Mouse (Mus musculus): Measurements from ENCODE around the gene Brdt. TPM values are rescaled to one million over a fixed set of nuclear protein-coding genes. Genes with fewer than 3 reads are reported as not detected.

Gene Brdt
- polyA plus RNA-seq, 1 experiment from 2014 or later, result 2.0 TPM

GRCm38 (mm10) chr5:107410305-107410704 is 79.3 kb downstream of the Brdt start:
- no peak for TF ChIP-seq CTCF (IDR thresholded peaks at IDR 0.05)
- H3K27me3 ChIP-seq, result peaks cover 54% of the 10 kb centered on the region
- DNase-seq (ENCODE audit: low read depth, low spot score) (no peak), ATAC-seq (no peak)
- CTCF ChIA-PET, result interaction anchor here (1.3 kb wide), 1 partner anchor 14 kb away, joined by 3 read pairs; no protein-coding TSS in a partner anchor
- in situ Hi-C loops (cut with MboI; ENCODE audit: low pct_unique_long_range_greater_than_20kb), result no loop called here
- POLR2A ChIA-PET, result no interaction called here

DNA sequence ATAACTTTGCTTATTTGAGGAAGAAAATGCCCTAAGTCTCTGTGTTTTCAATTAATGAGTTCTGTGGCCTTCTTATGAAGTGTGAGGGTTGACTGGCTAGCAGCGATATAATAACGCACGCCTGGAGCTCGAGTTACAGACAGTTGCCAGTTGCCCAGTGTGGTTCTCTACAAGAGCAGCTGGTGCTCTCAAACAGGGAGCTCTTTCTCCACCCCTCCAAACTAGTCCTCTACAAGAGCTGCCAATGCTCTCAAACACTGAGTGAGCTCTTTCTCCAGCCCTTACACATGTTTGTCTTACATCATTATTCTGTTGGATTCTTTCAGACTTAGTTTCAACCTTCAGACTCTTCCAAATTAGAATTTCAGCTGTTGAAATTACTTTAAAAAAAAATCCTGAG is 80.4 kb downstream of the Brdt start:
- H3K27me3 ChIP-seq, result peaks cover 56% of the 10 kb centered on the region
- CTCF ChIA-PET, result interaction anchor here (1.0 to 1.3 kb wide), 3 partner anchors 13 to 18 kb away, joined by 3 to 4 read pairs (median 3); no protein-coding TSS in a partner anchor
- ATAC-seq (no peak), DNase-seq (ENCODE audit: low read depth, low spot score) (no peak)
- POLR2A ChIA-PET, result interaction anchor here (1.2 kb wide), 1 partner anchor 28 kb away, joined by 3 read pairs; no protein-coding TSS in a partner anchor
- in situ Hi-C loops (cut with MboI; ENCODE audit: low pct_unique_long_range_greater_than_20kb), result no loop called here
- TF ChIP-seq CTCF (IDR thresholded peaks at IDR 0.05), result no peak

- ATAC-seq (no peak), DNase-seq (ENCODE audit: low read depth, low spot score) (no peak)
- CTCF ChIA-PET, result interaction anchor here (1.0 kb wide), 2 partner anchors 9 to 14 kb away, joined by 3 read pairs; no protein-coding TSS in a partner anchor
- no peak for TF ChIP-seq CTCF (IDR thresholded peaks at IDR 0.05)
- POLR2A ChIA-PET, result interaction anchor here (1.2 kb wide), 1 partner anchor 27 kb away, joined by 3 read pairs; no protein-coding TSS in a partner anchor
- in situ Hi-C loops (cut with MboI; ENCODE audit: low pct_unique_long_range_greater_than_20kb), result no loop called here
- H3K27me3 ChIP-seq, result peaks cover 53% of the 10 kb centered on the region
These were observed 81.3 kb downstream of the Brdt start for GRCm38 (mm10) chr5:107412285-107412684.

DNA sequence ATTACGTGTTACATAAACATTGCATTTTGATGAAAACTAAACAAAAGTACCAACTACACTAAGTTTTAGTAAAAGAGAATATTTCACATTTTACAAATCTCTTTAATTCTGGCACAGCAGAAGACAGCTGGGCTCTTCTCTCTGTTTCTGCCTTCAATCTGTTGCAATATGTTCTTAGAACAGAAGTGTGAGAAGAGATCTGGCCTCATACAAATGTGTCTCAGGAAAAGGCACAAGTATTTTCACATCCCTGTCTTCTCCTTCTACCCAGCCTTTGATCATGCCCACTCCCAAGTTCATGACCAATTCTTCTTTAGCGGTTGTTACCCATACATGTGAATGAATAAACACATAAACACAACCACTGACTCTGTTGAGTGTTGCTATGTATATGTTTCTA is 84.1 kb downstream of the Brdt start:
- POLR2A ChIA-PET, result interaction anchor here (1.0 kb wide), 1 partner anchor 22 kb away, joined by 3 read pairs; the partner anchor contains the start of gene Btbd8
- CTCF ChIA-PET, result no interaction called here
- TF ChIP-seq CTCF (IDR thresholded peaks at IDR 0.05), result no peak
- no peak for ATAC-seq
- in situ Hi-C loops (cut with MboI; ENCODE audit: low pct_unique_long_range_greater_than_20kb), result no loop called here
- no peak for DNase-seq (ENCODE audit: low read depth, low spot score)
- peaks cover 51% of the 10 kb centered on the region for H3K27me3 ChIP-seq

- POLR2A ChIA-PET, result no interaction called here
- ATAC-seq (no peak), DNase-seq (ENCODE audit: low read depth, low spot score) (no peak)
- TF ChIP-seq CTCF (IDR thresholded peaks at IDR 0.05), result no peak
- in situ Hi-C loops (cut with MboI; ENCODE audit: low pct_unique_long_range_greater_than_20kb), result no loop called here
- CTCF ChIA-PET, result interaction anchor here (1.2 kb wide), 1 partner anchor 9 kb away, joined by 3 read pairs; no protein-coding TSS in a partner anchor
- peaks cover 24% of the 10 kb centered on the region for H3K27me3 ChIP-seq
These were observed 90.7 kb downstream of the Brdt start for GRCm38 (mm10) chr5:107421676-107422075.

DNA sequence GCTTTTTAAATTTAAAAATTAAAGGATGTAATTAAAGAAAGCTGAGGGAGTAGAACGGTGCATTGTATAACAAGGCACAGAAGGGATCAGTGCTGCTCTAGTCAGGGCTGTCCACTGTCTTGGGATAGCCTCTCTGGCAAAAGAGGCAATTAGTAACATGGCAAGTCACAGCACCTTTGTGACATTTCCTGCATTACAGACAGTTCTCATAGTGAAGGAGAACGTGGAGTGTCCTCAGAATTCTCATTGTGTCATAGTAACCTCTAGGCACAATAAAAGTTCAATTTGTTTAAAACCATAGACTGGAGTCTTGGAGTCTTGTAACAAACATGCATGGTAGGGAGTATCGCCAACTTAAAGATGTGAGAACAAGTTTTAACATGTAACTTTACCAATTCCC is 100.3 kb downstream of the Brdt start, which contains the start of gene Lpcat2b:
Gene Lpcat2b (plus strand): TSS at position 301 of the 400 bp plus-strand sequence.
- in situ Hi-C loops (cut with MboI; ENCODE audit: low pct_unique_long_range_greater_than_20kb), result no loop called here

DNA sequence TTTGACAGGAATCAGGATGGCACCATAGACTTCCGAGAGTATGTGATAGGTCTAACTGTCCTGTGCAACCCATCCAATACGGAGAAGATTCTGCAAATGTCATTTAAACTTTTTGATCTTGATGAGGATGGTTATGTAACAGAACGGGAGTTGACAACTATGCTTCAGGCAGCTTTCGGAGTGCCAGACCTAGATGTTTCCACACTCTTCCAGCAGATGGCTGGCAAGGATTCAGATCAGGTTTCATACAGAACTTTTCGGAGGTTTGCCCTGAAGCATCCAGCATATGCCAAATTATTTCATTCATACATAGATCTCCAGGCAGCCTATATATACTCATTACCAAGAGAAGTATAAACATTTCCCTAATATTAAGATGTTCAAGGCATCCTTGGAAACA is 103.0 kb downstream of the Brdt start:
- no peak for TF ChIP-seq CTCF (IDR thresholded peaks at IDR 0.05)
- H3K27me3 ChIP-seq, result peaks cover 27% of the 10 kb centered on the region
- ATAC-seq (no peak), DNase-seq (ENCODE audit: low read depth, low spot score) (no peak)
- in situ Hi-C loops (cut with MboI; ENCODE audit: low pct_unique_long_range_greater_than_20kb), result no loop called here
- ChIA-PET CTCF (interaction anchor here (1.0 to 1.5 kb wide), 2 partner anchors 16 to 63 kb away, joined by 3 read pairs; no protein-coding TSS in a partner anchor), POLR2A (no interaction called here)

More for the DNA sequence above, 100.3 kb downstream of the Brdt start, which contains the start of gene Lpcat2b:
- no peak for ATAC-seq
- no peak for DNase-seq (ENCODE audit: low read depth, low spot score)
- ChIA-PET CTCF (no interaction called here), POLR2A (no interaction called here)
- TF ChIP-seq CTCF (IDR thresholded peaks at IDR 0.05), result no peak
- peaks cover 37% of the 10 kb centered on the region for H3K27me3 ChIP-seq

DNA sequence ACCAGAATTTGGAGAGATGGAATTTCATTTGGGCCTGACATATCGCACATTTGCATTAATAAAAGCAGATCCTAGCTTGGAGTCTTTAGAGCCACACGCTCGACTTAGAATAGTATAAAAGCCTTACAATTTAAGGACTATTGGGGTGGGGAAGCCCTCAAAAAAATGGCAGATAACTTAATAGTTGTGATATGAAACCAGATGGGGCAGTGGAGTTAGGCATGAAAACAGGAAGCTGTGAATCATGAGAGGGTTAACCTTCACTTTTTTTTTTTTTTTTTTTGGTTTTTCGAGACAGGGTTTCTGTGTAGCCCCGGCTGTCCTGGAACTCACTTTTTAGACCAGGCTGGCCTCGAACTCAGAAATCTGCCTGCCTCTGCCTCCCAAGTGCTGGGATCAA is 105.2 kb downstream of the Brdt start:
- DNase-seq (ENCODE audit: low read depth, low spot score) (no peak), ATAC-seq (no peak)
- ChIA-PET POLR2A (interaction anchor here (0.6 kb wide), 1 partner anchor 357 kb away, joined by 4 read pairs; no protein-coding TSS in a partner anchor), CTCF (interaction anchor here (0.9 to 1.1 kb wide), 2 partner anchors 18 to 35 kb away, joined by 3 read pairs; no protein-coding TSS in a partner anchor)
- H3K27me3 ChIP-seq, result peaks cover 14% of the 10 kb centered on the region
- in situ Hi-C loops (cut with MboI; ENCODE audit: low pct_unique_long_range_greater_than_20kb), result no loop called here
- TF ChIP-seq CTCF (IDR thresholded peaks at IDR 0.05), result no peak

Other genes starting within 250 kb of the Brdt start
- gene Tgfbr3, start 41.5 kb upstream of the Brdt start, polyA plus RNA-seq (2021), result 35.6 TPM
- 0.06 TPM for gene Ephx4, start 71.6 kb downstream of the Brdt start, polyA plus RNA-seq (2021)
- gene Lpcat2b, start 100.4 kb downstream of the Brdt start, polyA plus RNA-seq (2021), result not detected
- gene Btbd8, start 106.8 kb downstream of the Brdt start, polyA plus RNA-seq (2021), result 7.7 TPM
- 0.32 TPM for gene Gm42669, start 176.5 kb downstream of the Brdt start, polyA plus RNA-seq (2021)
- gene 1700028K03Rik, start 203.6 kb downstream of the Brdt start, polyA plus RNA-seq (2021), result 0.04 TPM